Mouse (Mus musculus): Measurements from ENCODE around the gene Gm20916.
"Not testable (repeated sequence)": the region's sequence is repeated elsewhere in the genome, so short reads cannot be mapped to it uniquely, and the experiment has no call there.

The Gm20916 gene

GRCm38 (mm10) chrY:79319265-79319664 is at the start of gene Gm20916:
Gm20916 (plus strand) TSS chrY:79319565.
- not testable (repeated sequence) for ATAC-seq (ENCODE audit: low TSS enrichment)
